Mouse (Mus musculus) mouse embryonic stem cell (cell line): Measurements from ENCODE around the gene Prr5.

Experiments
- in situ Hi-C, 2 experiments: fragments of 300-500 bp; cut with MboI; formaldehyde crosslinking; loops; 1 replicate in 1 of 2; 3 replicates in 1 of 2; pipeline ENCODE4 v1.14.3; 2019 to 2020; ENCODE audit warnings: low sequenced_read_pairs in 2 of 2, low pct_unique_long_range_greater_than_20kb in 1 of 2, mixed read lengths in 1 of 2; ENCODE audit not compliant: unreplicated experiment in 1 of 2

The Prr5 gene

DNA sequence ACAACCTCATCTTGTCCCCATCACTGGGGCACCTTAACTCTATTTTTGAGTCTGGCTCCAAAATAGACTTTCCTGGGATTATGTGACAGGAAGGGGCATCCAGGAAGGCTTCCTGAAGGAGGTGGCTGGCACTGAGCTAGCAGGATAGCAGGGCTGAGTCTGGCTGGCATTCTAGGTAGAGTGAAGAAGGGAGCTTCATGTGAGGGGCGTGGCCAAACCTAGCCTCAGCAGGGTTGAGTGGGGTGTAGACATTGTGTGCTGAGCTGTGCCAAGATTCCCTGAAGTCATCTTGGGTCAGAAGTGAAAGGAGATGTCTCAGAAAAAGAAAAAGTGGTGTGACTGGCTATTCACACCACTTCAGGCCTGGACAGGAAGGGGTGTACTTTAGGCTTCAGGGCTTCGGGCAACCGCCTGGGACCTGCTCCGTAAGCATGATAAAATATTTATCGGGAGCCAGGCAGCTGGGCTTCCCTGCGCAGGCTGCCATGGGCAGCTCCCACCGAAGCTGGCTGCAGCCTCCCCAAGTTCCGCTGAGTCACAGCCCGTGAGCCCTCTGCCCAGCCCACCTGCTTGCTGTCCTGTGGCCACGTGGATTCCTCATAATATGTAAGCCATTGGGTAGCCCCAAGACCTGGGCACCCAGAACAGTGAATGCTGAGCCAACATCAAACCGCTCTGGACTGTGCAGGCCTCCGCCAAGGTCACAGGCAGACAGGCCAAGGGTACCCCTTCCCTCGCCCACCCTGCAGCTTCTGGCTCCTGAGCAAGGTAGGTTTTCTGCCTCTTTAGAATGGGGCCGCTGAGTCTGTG, at the start of gene Prr5:
TSS of gene Prr5 (plus strand) at position 683 of the 810 bp plus-strand sequence.
- in situ Hi-C loops, result no loop called here

- in situ Hi-C loops, result loop anchor here (25.0 kb wide), 2 partner anchors 333 to 508 kb away; partner anchors contain the start of genes Pnpla5 (in 2 of the 2) and Sult4a1 (in 2 of the 2)
These were observed 49.4 kb upstream of the Prr5 start for GRCm38 (mm10) chr15:84620028-84620427.

DNA sequence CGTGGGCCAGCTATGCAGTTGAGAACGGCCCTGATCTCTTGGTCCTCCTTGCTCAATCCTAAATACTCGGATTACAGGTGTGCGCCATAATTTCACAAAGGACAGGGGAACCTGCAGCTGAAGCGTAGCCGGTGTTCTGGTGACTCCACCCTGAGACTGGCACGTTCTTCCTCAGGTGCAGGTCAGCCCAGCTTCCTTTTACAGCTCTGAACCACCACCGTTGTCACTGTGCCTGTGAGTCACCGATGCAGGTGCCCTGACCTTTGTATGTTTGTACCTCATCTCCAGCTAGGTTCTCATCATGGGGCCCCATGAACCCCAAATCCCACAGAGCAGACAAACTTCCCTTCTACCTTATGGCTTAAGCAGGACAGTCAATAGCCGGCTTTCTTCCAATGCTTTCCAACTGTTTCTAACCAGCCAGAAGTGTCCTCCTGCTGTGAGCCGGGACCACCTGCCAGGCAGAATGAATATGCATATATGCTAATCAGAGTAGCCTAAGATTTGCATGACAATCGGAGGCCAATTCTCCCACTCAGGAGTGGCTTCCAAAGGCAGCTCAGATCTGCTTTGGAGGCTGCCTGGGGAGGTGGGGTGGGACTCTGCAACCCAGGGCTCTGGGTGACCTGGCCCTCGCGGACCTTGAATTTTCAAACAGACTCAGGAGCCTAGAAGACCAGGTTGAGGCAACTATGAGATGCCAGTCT, 47.5 kb upstream of the Prr5 start:
- in situ Hi-C loops, result loop anchor here (25.0 kb wide), 2 partner anchors 335 to 510 kb away; partner anchors contain the start of genes Pnpla5 (in 2 of the 2) and Sult4a1 (in 2 of the 2)

DNA sequence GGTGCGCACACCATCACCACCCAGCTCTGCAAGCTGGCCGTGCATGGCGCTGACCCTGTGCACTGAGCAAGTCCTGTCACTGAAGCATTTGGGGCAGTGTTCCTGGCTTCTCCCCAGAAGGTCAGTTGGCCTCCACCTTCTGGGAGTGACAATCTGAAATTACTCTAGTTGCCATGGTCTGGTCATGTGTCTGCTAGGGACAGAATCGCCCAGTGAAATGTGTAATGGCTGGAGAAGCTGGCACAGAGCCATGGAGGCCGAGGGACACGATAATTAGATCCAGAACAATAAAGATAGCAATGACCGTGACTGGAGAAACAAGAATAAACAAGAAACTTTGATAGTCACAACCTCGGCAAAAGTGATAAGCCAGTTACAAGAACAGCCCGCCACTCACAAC, 44.5 kb upstream of the Prr5 start:
- in situ Hi-C loops, result loop anchor here (25.0 kb wide), 2 partner anchors 338 to 513 kb away; partner anchors contain the start of genes Pnpla5 (in 2 of the 2) and Sult4a1 (in 2 of the 2)

DNA sequence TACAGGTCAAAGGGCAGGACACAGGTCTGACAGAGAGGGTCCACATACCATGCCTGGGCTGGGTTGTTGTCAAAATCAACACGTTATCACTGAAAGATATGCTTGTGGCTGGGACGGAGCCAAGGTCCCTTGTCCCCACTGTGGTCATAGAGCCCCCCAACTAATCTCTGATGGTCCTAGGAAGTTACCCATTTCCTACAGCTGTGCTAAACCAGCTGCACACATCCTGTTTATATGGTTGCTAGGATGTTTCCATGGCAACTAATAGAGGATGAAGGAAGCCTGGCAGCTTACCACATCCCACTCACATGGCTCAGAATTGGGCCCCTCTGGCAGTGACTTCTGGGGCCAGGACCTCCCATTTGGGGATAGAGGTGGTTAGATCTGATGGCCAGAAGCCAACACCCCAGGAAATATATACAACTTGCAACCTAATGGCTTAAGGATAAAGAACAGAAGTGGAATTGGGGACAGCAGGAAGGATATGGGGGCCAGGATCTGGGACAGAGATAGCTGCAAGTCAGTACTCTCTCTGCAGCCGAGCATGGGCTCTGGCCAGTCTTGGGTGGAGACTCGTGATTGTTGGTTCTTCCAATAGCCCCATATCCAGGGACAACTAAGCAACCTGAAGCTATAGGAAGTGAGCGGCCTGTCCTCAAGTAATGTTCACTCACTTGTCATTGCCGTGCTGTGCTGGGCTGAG, 43.6 kb upstream of the Prr5 start:
- in situ Hi-C loops, result no loop called here

- in situ Hi-C loops, result no loop called here
These were observed 42.1 kb upstream of the Prr5 start for GRCm38 (mm10) chr15:84627308-84627707.

DNA sequence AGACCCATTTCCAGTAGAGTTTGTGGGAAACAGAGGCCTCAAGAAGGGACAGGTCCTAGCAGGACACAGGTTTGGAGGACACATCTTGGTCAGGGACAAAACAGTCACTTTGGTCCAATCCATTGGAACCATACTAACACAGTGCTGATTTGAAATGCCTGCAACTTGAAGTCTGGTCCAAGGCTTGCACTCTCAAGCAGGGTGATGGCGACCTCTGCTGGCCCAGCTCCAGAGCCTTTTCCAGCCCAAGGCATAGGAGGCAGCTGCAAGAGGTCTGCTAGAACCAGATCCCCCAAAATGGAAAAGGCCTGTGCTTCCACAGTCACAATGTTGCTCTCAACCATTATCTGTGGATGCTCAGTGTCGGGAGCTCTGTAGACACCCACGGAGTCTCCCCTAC, 39.7 kb upstream of the Prr5 start:
- in situ Hi-C loops, result loop anchor here (5.0 kb wide), 1 partner anchor 92 kb away; no protein-coding TSS in a partner anchor

GRCm38 (mm10) chr15:84631560-84631959, 37.9 kb upstream of the Prr5 start:
- in situ Hi-C loops, result loop anchor here (5.0 kb wide), 1 partner anchor 94 kb away; no protein-coding TSS in a partner anchor

DNA sequence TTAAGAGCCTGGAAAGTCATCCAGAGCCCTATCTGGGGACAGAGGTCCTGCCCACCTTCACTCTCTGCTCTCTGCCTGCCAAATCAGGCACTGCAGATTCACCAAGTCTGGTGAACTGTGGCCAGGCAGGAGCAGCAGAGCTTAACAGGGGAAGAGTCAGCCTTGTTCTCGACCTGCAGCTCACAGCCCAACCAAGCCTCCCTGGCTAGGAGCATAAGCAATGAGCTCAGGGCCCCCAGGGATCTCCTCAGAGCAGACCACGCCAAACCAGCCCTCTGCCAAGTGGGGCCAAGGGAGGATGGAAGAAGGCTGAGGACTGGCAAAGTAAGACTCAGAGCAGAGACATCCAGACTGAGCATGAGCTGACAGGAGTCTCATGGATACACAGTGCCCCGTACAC, 35.1 kb upstream of the Prr5 start:
- in situ Hi-C loops, result loop anchor here (5.0 kb wide), 1 partner anchor 97 kb away; no protein-coding TSS in a partner anchor

GRCm38 (mm10) chr15:84638405-84638804, 31.0 kb upstream of the Prr5 start:
- in situ Hi-C loops, result no loop called here

- in situ Hi-C loops, result no loop called here
These were observed 30.4 kb upstream of the Prr5 start for GRCm38 (mm10) chr15:84639072-84639450.

DNA sequence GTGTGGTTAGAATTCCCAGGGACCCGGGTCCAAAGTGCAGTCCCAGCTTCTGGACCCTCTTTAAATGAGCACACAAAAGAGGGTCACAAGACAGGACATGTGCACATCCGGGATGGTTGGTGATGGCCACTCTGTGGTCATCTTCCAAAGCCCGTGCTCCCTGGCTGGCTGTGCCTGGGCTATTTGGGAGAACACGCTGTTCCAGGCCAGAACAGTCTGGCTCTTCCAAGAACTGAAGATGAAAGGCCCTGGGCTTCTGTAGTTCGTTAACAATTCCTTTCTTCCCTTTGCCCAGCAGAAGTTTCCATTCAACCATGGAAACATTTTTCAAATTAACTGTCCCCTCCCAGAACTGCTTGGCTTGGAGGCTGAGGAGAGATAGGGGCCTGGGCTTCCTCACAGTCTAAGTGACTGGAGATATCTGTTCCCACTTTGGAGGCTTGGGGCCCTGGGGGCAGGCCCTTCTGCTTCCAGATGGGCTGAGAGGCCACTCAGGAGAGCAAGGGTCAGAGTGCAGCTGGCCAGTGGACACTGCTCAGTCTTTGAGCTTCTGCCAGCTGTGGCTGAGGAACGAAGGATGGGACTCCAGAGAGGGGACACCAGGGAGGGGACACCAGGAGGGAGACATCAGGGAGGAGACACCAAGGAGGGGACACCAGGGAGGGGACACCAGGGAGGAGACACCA, 29.8 kb upstream of the Prr5 start:
- in situ Hi-C loops, result no loop called here

DNA sequence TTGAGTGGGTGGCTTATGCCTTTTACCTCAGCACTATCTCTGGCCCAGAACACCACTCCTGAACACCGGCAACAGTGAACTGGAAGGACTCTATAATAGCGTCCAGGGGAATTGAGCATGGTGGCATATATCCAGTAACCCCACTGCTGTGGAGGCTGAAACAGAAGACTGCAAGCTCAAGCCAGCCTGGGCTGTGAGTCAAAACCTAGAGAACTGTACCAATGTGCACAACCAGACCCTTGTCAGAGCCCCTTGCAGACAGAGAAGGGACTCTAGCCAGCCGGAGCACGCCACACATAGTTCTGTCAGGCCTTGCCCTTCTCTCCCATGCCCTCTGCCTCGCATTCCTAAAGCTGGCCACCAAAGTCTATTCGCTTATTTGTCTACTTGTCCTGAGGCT, 28.7 kb upstream of the Prr5 start:
- in situ Hi-C loops, result no loop called here

DNA sequence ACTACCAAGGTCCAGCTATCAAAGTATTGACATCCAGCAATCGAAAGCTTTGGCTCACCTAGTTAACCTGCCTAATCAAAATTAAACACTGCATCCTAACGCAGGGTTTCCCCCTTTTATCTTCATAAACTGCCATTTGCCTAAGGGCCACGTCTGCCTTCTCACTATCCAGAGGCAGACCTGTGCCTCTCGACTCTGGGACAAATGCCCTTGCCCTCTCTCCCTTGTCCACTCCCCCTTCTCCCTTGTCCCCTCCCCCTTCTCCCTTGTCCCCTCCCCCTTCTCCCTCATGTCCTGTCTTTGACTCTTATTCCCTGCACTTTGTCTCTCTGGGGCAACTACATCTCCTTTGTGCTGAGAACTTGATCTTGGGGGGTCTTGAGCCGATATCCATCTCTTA, 28.3 kb upstream of the Prr5 start:
- in situ Hi-C loops, result no loop called here

DNA sequence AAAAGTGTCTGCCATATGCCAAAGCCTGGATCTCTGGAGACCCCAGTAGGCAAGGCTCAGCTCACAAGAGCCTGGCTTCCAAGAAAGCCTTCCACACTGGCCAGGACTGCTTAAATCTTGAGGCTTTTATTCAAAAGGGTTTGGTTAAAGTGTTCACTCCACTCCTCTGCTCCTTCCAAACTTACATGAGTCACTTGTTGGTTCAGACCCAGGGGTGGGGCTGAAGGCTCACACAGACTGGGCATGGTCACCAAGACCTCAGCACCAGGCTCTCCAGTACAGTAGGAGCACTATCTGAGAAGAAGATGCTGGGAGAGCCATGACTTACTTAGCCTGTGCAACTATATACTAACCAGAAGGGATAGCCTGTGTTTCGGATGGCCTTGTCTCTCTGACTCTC, 27.5 kb upstream of the Prr5 start:
- in situ Hi-C loops, result no loop called here

DNA sequence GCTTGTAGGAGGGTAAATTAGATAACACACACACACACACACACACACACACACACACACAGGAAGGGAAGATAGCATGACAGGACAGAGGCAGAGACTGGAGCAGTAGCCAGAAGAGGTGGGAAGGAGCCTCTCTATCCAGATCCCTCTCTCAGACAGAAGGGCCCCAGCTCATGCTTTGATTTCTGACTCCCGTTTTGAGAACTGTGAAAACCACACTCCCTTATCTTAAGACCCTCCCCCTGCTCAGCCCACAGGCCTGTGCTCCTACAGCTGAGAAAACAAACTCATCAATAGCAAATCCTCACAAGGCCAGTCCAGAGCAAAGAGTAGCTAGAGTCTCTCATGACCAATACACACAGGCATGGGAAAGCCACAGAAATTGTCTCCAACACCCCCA, 26.2 kb upstream of the Prr5 start:
- in situ Hi-C loops, result no loop called here

DNA sequence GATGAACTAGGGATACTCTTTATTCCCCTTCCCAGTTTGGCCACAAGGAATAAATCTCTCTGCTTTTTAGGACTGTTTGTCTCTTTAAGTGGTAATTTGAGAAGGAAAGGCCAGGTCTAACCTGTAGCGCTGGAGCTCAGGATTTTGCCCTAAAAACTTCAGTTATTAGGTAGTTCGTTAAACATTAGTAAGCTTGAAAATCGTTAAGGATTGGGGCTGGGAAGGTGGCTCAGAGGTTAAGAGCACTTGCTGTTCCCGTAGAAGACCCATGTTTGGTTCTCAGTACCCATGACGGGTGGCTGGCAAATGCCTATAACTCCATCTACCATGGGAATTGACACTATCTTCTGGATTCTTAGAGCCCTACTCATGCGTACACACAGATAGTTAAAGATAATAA, 17.9 kb upstream of the Prr5 start:
- in situ Hi-C loops, result no loop called here

- in situ Hi-C loops, result no loop called here
These were observed 16.3 kb upstream of the Prr5 start for GRCm38 (mm10) chr15:84653151-84653550.
